Mouse (Mus musculus): ENCODE measurements around the gene Slc10a7.
A peak's percentile ranks its signal among the peaks of the same experiment; 100 is the strongest.

Gene Slc10a7

GRCm38 (mm10) chr8:78549971-78550751 is 41.0 kb downstream of the Slc10a7 start:
- DNase-seq (ENCODE audit: low read depth): no peak

GRCm38 (mm10) chr8:78550752-78551134 is 41.6 kb downstream of the Slc10a7 start:
- DNase-seq (ENCODE audit: low read depth): no peak

GRCm38 (mm10) chr8:78555817-78556216 is 46.7 kb downstream of the Slc10a7 start:
- no peak for DNase-seq (ENCODE audit: low read depth)

- no peak for DNase-seq (ENCODE audit: low read depth)
Measured at GRCm38 (mm10) chr8:78556773-78557434, 47.8 kb downstream of the Slc10a7 start.

GRCm38 (mm10) chr8:78561620-78562019 is 52.5 kb downstream of the Slc10a7 start:
- DNase-seq (ENCODE audit: low read depth): peak; percentile 22

GRCm38 (mm10) chr8:78563466-78564058 is 54.4 kb downstream of the Slc10a7 start:
- no peak for DNase-seq (ENCODE audit: low read depth)

- DNase-seq (ENCODE audit: low read depth): no peak
Measured at GRCm38 (mm10) chr8:78564200-78564599, 55.1 kb downstream of the Slc10a7 start.

- no peak for DNase-seq (ENCODE audit: low read depth)
Measured at GRCm38 (mm10) chr8:78568196-78568595, 59.0 kb downstream of the Slc10a7 start.

GRCm38 (mm10) chr8:78571528-78571927 is 62.4 kb downstream of the Slc10a7 start:
- DNase-seq (ENCODE audit: low read depth): no peak

GRCm38 (mm10) chr8:78574207-78574606 is 65.1 kb downstream of the Slc10a7 start:
- no peak for DNase-seq (ENCODE audit: low read depth)

- DNase-seq (ENCODE audit: low read depth): no peak
Measured at GRCm38 (mm10) chr8:78577569-78577968, 68.4 kb downstream of the Slc10a7 start.

GRCm38 (mm10) chr8:78578036-78578435 is 68.9 kb downstream of the Slc10a7 start:
- DNase-seq (ENCODE audit: low read depth): no peak

GRCm38 (mm10) chr8:78584011-78584776 is 75.0 kb downstream of the Slc10a7 start:
- DNase-seq (ENCODE audit: low read depth): no peak

- DNase-seq (ENCODE audit: low read depth): no peak
Measured at GRCm38 (mm10) chr8:78584863-78585262, 75.7 kb downstream of the Slc10a7 start.

GRCm38 (mm10) chr8:78595481-78595908 is 86.3 kb downstream of the Slc10a7 start:
- DNase-seq (ENCODE audit: low read depth): no peak

GRCm38 (mm10) chr8:78598237-78598636 is 89.1 kb downstream of the Slc10a7 start:
- DNase-seq (ENCODE audit: low read depth): no peak

- DNase-seq (ENCODE audit: low read depth): no peak
Measured at GRCm38 (mm10) chr8:78603084-78603483, 93.9 kb downstream of the Slc10a7 start.

GRCm38 (mm10) chr8:78604426-78604825 is 95.3 kb downstream of the Slc10a7 start:
- DNase-seq (ENCODE audit: low read depth): no peak

GRCm38 (mm10) chr8:78609301-78609700 is 100.2 kb downstream of the Slc10a7 start:
- DNase-seq (ENCODE audit: low read depth): no peak

GRCm38 (mm10) chr8:78611019-78611418 is 101.9 kb downstream of the Slc10a7 start:
- no peak for DNase-seq (ENCODE audit: low read depth)

GRCm38 (mm10) chr8:78622362-78622761 is 113.2 kb downstream of the Slc10a7 start:
- DNase-seq (ENCODE audit: low read depth): peak; percentile 28

- peak; percentile 17 for DNase-seq (ENCODE audit: low read depth)
Measured at GRCm38 (mm10) chr8:78623972-78624371, 114.8 kb downstream of the Slc10a7 start.

Measured in naive thymus-derived CD4-positive, alpha-beta T cell, adult 2 months (primary cell).